Mouse (Mus musculus) testis, adult 2 months (tissue): ENCODE data around the gene Gm45234. TPM values are rescaled to one million over a fixed set of nuclear protein-coding genes. Genes with fewer than 3 reads are reported as not detected.
A peak's percentile ranks its signal among the peaks of the same experiment; 100 is the strongest.

ENCODE experiments used
- H3K27ac ChIP-seq: fragments of 200-500 bp; 2 replicates; pipeline ENCODE4 v1.5.1; 2012; ENCODE audit warnings: low read depth, low read length; ENCODE audit not compliant: control insufficient read depth, insufficient read depth
- H3K27me3 ChIP-seq: fragments of 200-500 bp; 2 replicates; pipeline ENCODE4 v1.6.1; 2012; ENCODE audit warnings: mild to moderate bottlenecking, low read length, moderate library complexity; ENCODE audit not compliant: control insufficient read depth, insufficient read depth
- H3K36me3 ChIP-seq: fragments of 200-500 bp; 2 replicates; pipeline ENCODE4 v1.6.1; 2012; ENCODE audit warnings: mild to moderate bottlenecking, low read length; ENCODE audit not compliant: control insufficient read depth, insufficient read depth
- H3K4me1 ChIP-seq: fragments of 200-500 bp; 2 replicates; pipeline ENCODE4 v1.6.1; 2012; ENCODE audit warnings: low read length; ENCODE audit not compliant: control insufficient read depth, insufficient read depth
- H3K4me3 ChIP-seq: fragments of 200-500 bp; 2 replicates; pipeline ENCODE4 v1.5.1; 2012; ENCODE audit warnings: low read depth, mild to moderate bottlenecking, low read length, moderate library complexity, mixed read lengths; ENCODE audit not compliant: control insufficient read depth
- CTCF ChIP-seq: fragments of 200-500 bp; IDR thresholded peaks from 2 replicates; pipeline ENCODE4 v1.5.1; 2012; ENCODE audit warnings: low read depth, mild to moderate bottlenecking, inconsistent platforms, low read length, moderate library complexity; ENCODE audit not compliant: control insufficient read depth, insufficient read depth, insufficient replicate concordance
- POLR2A ChIP-seq: fragments of 200-500 bp; IDR thresholded peaks from 2 replicates; pipeline ENCODE4 v1.6.1; 2012; ENCODE audit warnings: low read depth, mild to moderate bottlenecking, inconsistent platforms, low read length, moderate library complexity; ENCODE audit not compliant: control insufficient read depth
- polyA plus RNA-seq: library from polyadenylated mRNA; depleted of rRNA; stranded (reverse); fragments of >200 nt; gene quantifications from 2 replicates; pipeline ENCODE4 v1.2.3, GENCODE M21; 2012

Gm45234 gene
- polyA plus RNA-seq, 1 experiment = 0.05 TPM

GRCm38 (mm10) chr6:124767536-124767919, 11.7 kb upstream of the Gm45234 start:
- Histone ChIP-seq H3K27ac (no peak overlapping the region), H3K4me1 (peaks cover 25% of the 10 kb centered on the region), H3K4me3 (no peak overlapping the region), H3K27me3 (no peaks in the 10 kb centered on the region), H3K36me3 (no peaks in the 10 kb centered on the region; the same call in none of the 2 replicates)
- no peak for TF ChIP-seq POLR2A
- no peak for TF ChIP-seq CTCF

DNA sequence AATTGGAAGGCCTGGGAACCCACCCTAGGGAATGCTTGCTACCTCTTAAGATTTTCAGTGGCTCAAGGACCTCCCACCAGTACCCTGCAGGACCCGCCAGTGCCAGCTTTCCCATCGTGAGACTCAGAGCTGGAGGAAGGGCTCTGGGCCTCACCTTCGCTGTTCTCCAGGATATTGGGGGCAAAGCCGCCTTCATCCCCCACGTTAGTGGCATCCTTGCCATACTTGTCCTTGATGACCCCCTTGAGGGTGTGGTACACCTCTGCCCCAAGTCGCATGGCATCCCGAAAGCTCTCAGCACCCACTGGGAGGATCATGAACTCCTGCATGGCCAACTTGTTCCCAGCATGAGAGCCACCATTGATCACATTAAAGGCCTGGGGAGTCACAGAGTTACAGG, 10.1 kb upstream of the Gm45234 start:
- Histone ChIP-seq H3K4me1 (peaks cover 27% of the 10 kb centered on the region), H3K27me3 (no peaks in the 10 kb centered on the region), H3K27ac (no peak overlapping the region), H3K36me3 (no peaks in the 10 kb centered on the region; the same call in 1 of the 2 replicates), H3K4me3 (no peak overlapping the region)
- TF ChIP-seq CTCF (no peak), POLR2A (no peak)

DNA sequence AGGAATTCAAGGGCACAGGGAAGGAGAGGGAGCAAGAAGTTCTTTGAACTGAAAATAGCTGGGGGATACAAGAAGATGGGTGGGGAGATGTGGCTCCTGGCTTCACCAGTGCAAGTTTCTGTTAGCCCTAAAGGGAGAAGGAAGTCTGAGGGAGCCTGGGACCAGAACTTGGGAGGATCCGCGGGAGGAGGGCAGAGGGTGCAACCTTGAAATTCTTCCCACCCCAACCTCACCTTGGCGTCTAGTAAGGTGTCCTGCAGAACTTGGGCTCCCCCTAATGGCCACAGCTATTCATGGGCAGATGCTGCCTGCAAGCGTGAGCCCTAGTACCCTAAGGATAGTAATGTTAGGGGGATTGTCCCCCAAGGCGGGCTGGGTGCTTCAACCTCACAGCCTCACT, 3.4 kb upstream of the Gm45234 start:
- no peak for TF ChIP-seq POLR2A
- peak; percentile 84; the same call in 1 of the 2 replicates for TF ChIP-seq CTCF
- H3K36me3 ChIP-seq = no peaks in the 10 kb centered on the region
- H3K27me3 ChIP-seq = no peaks in the 10 kb centered on the region; the same call in 1 of the 2 replicates
- peaks cover 18% of the 10 kb centered on the region for H3K4me1 ChIP-seq
- H3K4me3 ChIP-seq = no peak overlapping the region
- H3K27ac ChIP-seq = no peak overlapping the region

DNA sequence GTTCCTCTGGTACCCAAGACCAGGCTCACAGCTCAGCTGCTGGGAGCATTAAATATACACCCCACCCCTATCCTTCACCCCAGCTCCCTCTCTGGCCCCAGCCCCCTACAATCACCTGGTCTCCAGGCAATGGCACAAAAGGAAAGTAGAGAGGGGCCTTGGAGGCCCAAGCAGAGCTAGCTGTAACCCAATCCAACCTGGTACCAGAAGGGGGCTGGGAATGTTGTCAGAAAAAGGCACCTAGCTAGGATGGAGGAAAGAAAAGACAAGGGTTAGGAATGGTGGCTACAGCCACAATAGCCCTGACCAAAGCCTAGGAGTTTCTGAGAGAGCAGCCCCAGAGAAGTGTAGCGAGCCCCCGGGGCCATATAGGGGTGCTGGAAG, 3.0 kb upstream of the Gm45234 start:
- Histone ChIP-seq H3K27ac (no peak overlapping the region), H3K4me3 (no peak overlapping the region), H3K4me1 (peaks cover 18% of the 10 kb centered on the region), H3K27me3 (no peaks in the 10 kb centered on the region; the same call in 1 of the 2 replicates), H3K36me3 (no peaks in the 10 kb centered on the region)
- TF ChIP-seq CTCF = no peak
- no peak for TF ChIP-seq POLR2A

DNA sequence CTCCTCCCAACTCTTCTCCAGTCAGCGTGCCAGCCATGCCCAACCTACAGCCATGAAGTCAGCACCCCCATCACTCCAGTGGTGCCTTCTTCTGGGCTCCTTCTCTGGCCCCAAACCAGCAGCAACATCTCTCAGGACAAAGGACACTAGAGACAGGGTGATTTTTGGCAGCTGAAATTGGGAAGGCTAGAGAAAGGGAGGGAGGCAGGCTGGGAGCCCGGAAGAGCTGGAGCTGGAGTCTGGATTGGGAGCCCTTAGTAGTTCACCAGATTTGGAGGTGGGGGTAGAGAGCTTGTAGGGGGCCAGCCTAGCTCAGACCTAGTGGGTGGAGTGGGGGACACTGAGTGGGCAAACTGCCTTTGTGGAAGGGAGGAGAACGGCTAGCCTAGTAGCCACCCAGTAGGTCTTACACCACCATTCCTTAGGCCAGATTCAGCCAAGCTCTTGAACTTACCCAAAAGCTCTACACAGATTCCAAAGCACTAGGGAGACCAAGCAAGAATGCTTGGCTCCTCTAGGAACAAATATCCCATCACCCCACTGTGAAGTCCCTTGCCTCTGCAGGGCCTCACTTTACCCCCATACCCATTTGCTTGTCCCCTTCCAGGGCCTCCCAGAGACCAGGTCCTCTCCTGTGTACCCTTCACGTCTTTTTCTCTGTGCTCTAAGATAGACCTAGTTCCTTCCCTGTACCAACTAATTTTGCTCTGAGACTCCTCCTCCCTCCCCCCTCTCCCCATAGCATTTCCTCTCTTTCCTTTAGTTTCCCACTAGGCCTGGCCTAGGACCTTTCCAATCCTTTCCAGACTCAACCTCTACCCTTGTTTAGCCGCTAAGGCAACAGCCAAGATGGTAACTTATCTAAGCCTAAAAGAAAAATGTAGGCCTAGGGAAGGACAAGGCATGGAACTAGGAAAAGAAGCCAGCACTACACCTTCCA, 2.4 kb upstream of the Gm45234 start:
- Histone ChIP-seq H3K36me3 (no peaks in the 10 kb centered on the region), H3K4me3 (no peak overlapping the region), H3K4me1 (peaks cover 15% of the 10 kb centered on the region), H3K27me3 (no peaks in the 10 kb centered on the region; the same call in 1 of the 2 replicates), H3K27ac (peak overlapping the region; percentile 2; the same call in 1 of the 2 replicates)
- TF ChIP-seq POLR2A (no peak), CTCF (no peak)

DNA sequence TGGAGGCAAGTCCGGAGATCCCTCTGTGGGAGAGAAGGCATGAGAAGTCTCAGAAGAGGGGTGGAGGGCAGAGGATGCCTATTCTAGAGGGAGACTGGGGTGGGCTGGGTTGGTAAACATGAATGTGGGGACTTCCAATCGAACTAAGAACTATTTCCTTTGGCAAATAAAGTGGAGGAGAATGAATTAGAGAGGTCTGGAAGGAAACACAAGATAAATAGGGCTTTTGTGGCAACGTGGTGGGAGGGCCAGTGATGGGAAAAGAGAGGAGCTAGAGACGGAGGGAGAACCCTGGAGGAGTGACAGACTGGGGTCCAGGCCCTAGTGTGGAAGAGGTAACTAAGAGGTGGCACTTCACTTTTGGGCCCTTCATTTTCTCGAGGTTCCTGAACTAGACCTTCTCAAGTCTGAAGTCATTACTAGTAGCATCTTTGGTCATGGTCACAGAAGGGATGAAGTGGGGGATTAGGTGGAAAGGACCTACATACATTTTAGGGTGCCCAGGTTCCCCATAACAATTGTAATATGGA, 1.6 kb upstream of the Gm45234 start:
- Histone ChIP-seq H3K27me3 (no peaks in the 10 kb centered on the region; the same call in 1 of the 2 replicates), H3K36me3 (no peaks in the 10 kb centered on the region), H3K4me1 (peaks cover 11% of the 10 kb centered on the region), H3K27ac (peak overlapping the region; percentile 68), H3K4me3 (no peak overlapping the region; the same call in 1 of the 2 replicates)
- no peak for TF ChIP-seq POLR2A
- no peak for TF ChIP-seq CTCF

DNA sequence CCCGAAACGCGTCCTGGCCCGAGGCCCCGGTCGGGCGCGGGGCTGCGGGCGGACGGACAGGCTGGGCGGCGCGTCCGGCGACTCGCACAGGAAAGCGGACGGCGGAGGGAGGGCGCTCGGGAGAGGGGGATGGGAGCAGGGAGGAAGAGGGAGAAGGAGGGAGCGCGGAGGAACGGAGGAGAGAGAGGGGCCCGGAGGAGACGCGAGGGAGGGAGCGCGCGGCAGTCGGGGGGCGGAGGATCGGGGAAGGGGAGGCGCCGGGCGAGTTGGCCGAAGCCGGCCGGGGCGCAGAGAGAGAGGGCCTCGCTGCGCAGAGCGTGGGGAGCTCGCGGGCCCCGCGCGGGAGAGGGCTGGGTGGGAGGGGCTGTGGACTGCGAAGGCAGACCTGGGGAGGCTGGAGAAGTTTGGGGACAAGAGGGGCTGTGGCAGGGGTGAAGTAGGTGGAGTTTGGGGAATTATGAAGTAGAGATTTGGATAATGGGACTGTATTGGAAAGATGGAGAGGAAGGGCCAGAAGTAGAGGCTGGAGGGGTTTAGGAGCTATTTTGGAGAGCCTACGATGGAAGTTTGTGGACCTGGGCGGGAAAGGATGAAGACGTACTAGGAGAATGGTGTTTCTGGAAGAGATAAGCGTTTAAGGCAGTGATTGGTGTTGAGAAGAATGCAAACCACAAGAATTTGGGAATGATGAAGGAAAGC, 980 bp upstream of the Gm45234 start:
- TF ChIP-seq POLR2A = no peak
- no peak for TF ChIP-seq CTCF
- H3K27ac ChIP-seq = peak overlapping the region; percentile 68
- no peaks in the 10 kb centered on the region; the same call in 1 of the 2 replicates for H3K27me3 ChIP-seq
- H3K4me1 ChIP-seq = peaks cover 10% of the 10 kb centered on the region
- peak overlapping the region; percentile 88 for H3K4me3 ChIP-seq
- no peaks in the 10 kb centered on the region for H3K36me3 ChIP-seq
